ENCODE assay signal across 8 mouse cellular contexts in genomic region chr19:46962171-46962772, GRCm38 (mm10). TPM values are rescaled to one million over a fixed set of nuclear protein-coding genes. Genes with fewer than 3 reads are reported as not detected.
A peak's percentile ranks its signal among the peaks of the same experiment; 100 is the strongest.
DNase-seq lines count a peak whose midpoint lies in the region; ATAC-seq and TF ChIP-seq lines count a peak whose summit lies in the region.

No protein-coding gene starts in this region.

- TF ChIP-seq POLR2A in bone marrow macrophage, adult 2 months (IDR thresholded peaks at IDR 0.05; ENCODE audit: borderline replicate concordance, low read depth, low read length) = no peak

- no peaks in the 10 kb centered on the region for H3K9me3 ChIP-seq in embryonic facial prominence, embryonic 15.5 days (replicated peaks)
- H3K9me3 ChIP-seq in heart, embryonic 11.5 days (replicated peaks; ENCODE audit: control insufficient read depth, low read length) = no peaks in the 10 kb centered on the region
- no peaks in the 10 kb centered on the region for H3K9me3 ChIP-seq in kidney, embryonic 14.5 days (ENCODE audit: control insufficient read depth, low read length)
- H3K9me3 ChIP-seq in liver, embryonic 12.5 days (replicated peaks) = no peaks in the 10 kb centered on the region

- under 1% methylated on average over 38 of the region's 54 CpGs for WGBS in embryonic facial prominence, embryonic 15.5 days
- WGBS in heart, embryonic 11.5 days (ENCODE audit: insufficient replicate concordance) = under 1% methylated on average over 36 of the region's 54 CpGs
- WGBS in kidney, embryonic 14.5 days = 0% methylated on average over 28 of the region's 54 CpGs
- WGBS in liver, embryonic 12.5 days (ENCODE audit: insufficient replicate concordance) = 1% methylated on average over 37 of the region's 54 CpGs

- TF ChIP-seq CTCF in bone marrow macrophage, adult 2 months (IDR thresholded peaks at IDR 0.05; ENCODE audit: low read depth, low read length) = no peak

- H3K27me3 ChIP-seq in embryonic facial prominence, embryonic 15.5 days = no peaks in the 10 kb centered on the region
- no peaks in the 10 kb centered on the region for H3K27me3 ChIP-seq in heart, embryonic 11.5 days (ENCODE audit: control insufficient read depth, insufficient read depth, low read length)
- no peaks in the 10 kb centered on the region for H3K27me3 ChIP-seq in kidney, embryonic 14.5 days (ENCODE audit: control insufficient read depth, insufficient read depth, low read length)
- H3K27me3 ChIP-seq in liver, embryonic 12.5 days (replicated peaks) = no peaks in the 10 kb centered on the region
- H3K27me3 ChIP-seq in splenic B cell, adult 2 months (ENCODE audit: control insufficient read depth, insufficient read depth, low read length, poor library complexity, severe bottlenecking) = no peaks in the 10 kb centered on the region

- peak overlapping the region; percentile 88 for H3K4me3 ChIP-seq in bone marrow macrophage, adult 2 months (ENCODE audit: insufficient read depth, low read length)
- peak overlapping the region; percentile 85 for H3K4me3 ChIP-seq in embryonic facial prominence, embryonic 15.5 days (replicated peaks)
- peak overlapping the region; percentile 83 for H3K4me3 ChIP-seq in heart, embryonic 11.5 days (ENCODE audit: low read depth, low read length)
- H3K4me3 ChIP-seq in kidney, embryonic 14.5 days (ENCODE audit: low read length) = peak overlapping the region; percentile 86
- peak overlapping the region; percentile 88 for H3K4me3 ChIP-seq in liver, embryonic 12.5 days

- peak overlapping the region; percentile 60 for H3K4me2 ChIP-seq in embryonic facial prominence, embryonic 15.5 days (replicated peaks)
- H3K4me2 ChIP-seq in heart, embryonic 11.5 days = peak overlapping the region; percentile 81
- H3K4me2 ChIP-seq in kidney, embryonic 14.5 days (replicated peaks; ENCODE audit: low read depth, low read length) = peak overlapping the region; percentile 62
- peak overlapping the region; percentile 82 for H3K4me2 ChIP-seq in liver, embryonic 12.5 days

- peak overlapping the region; percentile 69 for H3K27ac ChIP-seq in bone marrow macrophage, adult 2 months (ENCODE audit: insufficient read depth, low read depth, low read length)
- peak overlapping the region; percentile 98 for H3K27ac ChIP-seq in embryonic facial prominence, embryonic 15.5 days (replicated peaks)
- H3K27ac ChIP-seq in heart, embryonic 11.5 days (ENCODE audit: low read depth, low read length) = peak overlapping the region; percentile 95
- H3K27ac ChIP-seq in kidney, embryonic 14.5 days (ENCODE audit: low read depth, low read length) = peak overlapping the region; percentile 90
- peak overlapping the region; percentile 94 for H3K27ac ChIP-seq in liver, embryonic 12.5 days

- no peaks in the 10 kb centered on the region for H3K36me3 ChIP-seq in embryonic facial prominence, embryonic 15.5 days
- H3K36me3 ChIP-seq in heart, embryonic 11.5 days (ENCODE audit: control insufficient read depth, insufficient read depth, low read length) = no peaks in the 10 kb centered on the region
- no peaks in the 10 kb centered on the region for H3K36me3 ChIP-seq in kidney, embryonic 14.5 days (ENCODE audit: control insufficient read depth, insufficient read depth, low read length)
- H3K36me3 ChIP-seq in liver, embryonic 12.5 days = 0 out of 2 replicates have a peak, but pooled peaks cover 5% of the 10 kb centered on the region
- H3K36me3 ChIP-seq in splenic B cell, adult 2 months (ENCODE audit: control insufficient read depth, insufficient read depth, low read length, poor library complexity, severe bottlenecking) = no peaks in the 10 kb centered on the region

- H3K9ac ChIP-seq in embryonic facial prominence, embryonic 15.5 days = peak overlapping the region; percentile 83
- peak overlapping the region; percentile 93 for H3K9ac ChIP-seq in heart, embryonic 11.5 days (ENCODE audit: low read depth, low read length)
- H3K9ac ChIP-seq in kidney, embryonic 14.5 days (ENCODE audit: low read depth, low read length) = peak overlapping the region; percentile 91
- peak overlapping the region; percentile 88 for H3K9ac ChIP-seq in liver, embryonic 12.5 days

- peak; percentile 82 for DNase-seq in CD4-positive helper T cell, adult 2 months (ENCODE audit: low read depth, low spot score)
- DNase-seq in naive thymus-derived CD4-positive, alpha-beta T cell, adult 2 months (ENCODE audit: low read depth) = peak; percentile 80
- DNase-seq in splenic B cell, adult 2 months (ENCODE audit: low read depth, low spot score) = peak; percentile 79

- H3K4me1 ChIP-seq in bone marrow macrophage, adult 2 months (ENCODE audit: control insufficient read depth, insufficient read depth, low read length) = peaks cover 30% of the 10 kb centered on the region
- peaks cover 25% of the 10 kb centered on the region for H3K4me1 ChIP-seq in embryonic facial prominence, embryonic 15.5 days
- peaks cover 20% of the 10 kb centered on the region for H3K4me1 ChIP-seq in heart, embryonic 11.5 days (ENCODE audit: control insufficient read depth, insufficient read depth, low read length)
- H3K4me1 ChIP-seq in kidney, embryonic 14.5 days (ENCODE audit: control insufficient read depth, insufficient read depth, low read length) = peaks cover 19% of the 10 kb centered on the region; the same call in 1 of the 2 replicates
- H3K4me1 ChIP-seq in liver, embryonic 12.5 days = peaks cover 56% of the 10 kb centered on the region

- peak; percentile 93 for ATAC-seq in embryonic facial prominence, embryonic 15.5 days (ENCODE audit: insufficient number of reproducible peaks, low FRiP score, low TSS enrichment, low read depth)
- ATAC-seq in heart, embryonic 11.5 days (replicated peaks; ENCODE audit: insufficient number of reproducible peaks, low FRiP score, low TSS enrichment) = peak; percentile 90
- ATAC-seq in kidney, embryonic 14.5 days (ENCODE audit: low FRiP score, low TSS enrichment) = peak; percentile 94
- peak; percentile 92 for ATAC-seq in liver, embryonic 12.5 days

RNA-seq across cellular contexts. Expression of gene Ina, which starts 52.2 kb away (rescaled TPM):
- not detected in 2 replicates for polyA plus RNA-seq in bone marrow macrophage, adult 2 months (2012; ENCODE audit: insufficient read depth, insufficient read length, missing spikeins)
- polyA plus RNA-seq in embryonic facial prominence, embryonic 15.5 days (2015; fragmentation: Nextera tagmentation; extraction: Ambion mirVana) = 5.9 and 7.6 TPM in 2 replicates
- polyA plus RNA-seq in heart, embryonic 11.5 days (2014; fragmentation: Nextera tagmentation; extraction: Ambion mirVana) = 0.43 and 0.73 TPM in 2 replicates
- polyA plus RNA-seq in kidney, embryonic 14.5 days (2014; fragmentation: Nextera tagmentation; extraction: Ambion mirVana) = 0.31 and 0.41 TPM in 2 replicates
- 0.11 and 0.12 TPM in 2 replicates for polyA plus RNA-seq in liver, embryonic 12.5 days (2016; fragmentation: Nextera tagmentation; extraction: Ambion mirVana)

RNA-seq across cellular contexts. Expression of gene Nt5c2, which starts 52.7 kb away (rescaled TPM):
- polyA plus RNA-seq in bone marrow macrophage, adult 2 months (2012; ENCODE audit: insufficient read depth, insufficient read length, missing spikeins) = 56.5 and 61.9 TPM in 2 replicates
- polyA plus RNA-seq in embryonic facial prominence, embryonic 15.5 days (2015; fragmentation: Nextera tagmentation; extraction: Ambion mirVana) = 64.9 and 73.4 TPM in 2 replicates
- 80.7 and 82.3 TPM in 2 replicates for polyA plus RNA-seq in heart, embryonic 11.5 days (2014; fragmentation: Nextera tagmentation; extraction: Ambion mirVana)
- polyA plus RNA-seq in kidney, embryonic 14.5 days (2014; fragmentation: Nextera tagmentation; extraction: Ambion mirVana) = 61.5 and 80.2 TPM in 2 replicates
- 67.1 and 78.5 TPM in 2 replicates for polyA plus RNA-seq in liver, embryonic 12.5 days (2016; fragmentation: Nextera tagmentation; extraction: Ambion mirVana)

Comparison
In these comparisons a context has a peak if more than half of its experiments do, and no peak if none do; other contexts are left out.
1. Peak in every context shown above with its lines: DNase-seq, ATAC-seq, H3K4me3 ChIP-seq and H3K27ac ChIP-seq.